Mouse (Mus musculus) forebrain, embryonic 13.5 days (tissue): ENCODE data around the gene Xrcc3. TPM values are rescaled to one million over a fixed set of nuclear protein-coding genes. Genes with fewer than 3 reads are reported as not detected.

Experiments
- ATAC-seq: fragments of 200-750 bp; cut with Nextera tagmentation; 2 replicates; pipeline ENCODE4 v1.8.0; 2017
- H3K27ac ChIP-seq: fragments of 300-500 bp; sonication (generic); 2 replicates; pipeline ENCODE4 v1.5.1; 2015; ENCODE audit warnings: inconsistent platforms, mild to moderate bottlenecking, moderate library complexity
- H3K27me3 ChIP-seq: fragments of 300-500 bp; sonication (generic); 2 replicates; pipeline ENCODE4 v1.6.1; 2015; ENCODE audit warnings: mild to moderate bottlenecking, inconsistent platforms
- H3K36me3 ChIP-seq: fragments of 300-500 bp; sonication (generic); 2 replicates; pipeline ENCODE4 v1.6.1; 2015; ENCODE audit warnings: mild to moderate bottlenecking, inconsistent platforms; ENCODE audit not compliant: poor library complexity, severe bottlenecking
- H3K4me1 ChIP-seq: fragments of 300-500 bp; sonication (generic); 2 replicates; pipeline ENCODE4 v1.6.1; 2015; ENCODE audit warnings: inconsistent platforms
- H3K4me2 ChIP-seq: fragments of 300-500 bp; sonication (generic); 2 replicates; pipeline ENCODE4 v1.6.1; 2015; ENCODE audit warnings: inconsistent platforms, mild to moderate bottlenecking, moderate library complexity
- H3K4me3 ChIP-seq: fragments of 300-500 bp; sonication (generic); 2 replicates; pipeline ENCODE4 v1.5.1; 2015; ENCODE audit warnings: mild to moderate bottlenecking, inconsistent platforms
- H3K9ac ChIP-seq: fragments of 300-500 bp; sonication (generic); 2 replicates; pipeline ENCODE4 v1.6.1; 2015; ENCODE audit warnings: mild to moderate bottlenecking, inconsistent platforms
- H3K9me3 ChIP-seq: fragments of 300-500 bp; sonication (generic); replicated peaks from 2 replicates; pipeline ENCODE4 v1.6.1; 2016; ENCODE audit warnings: inconsistent platforms
- WGBS: fragments of 180-500 bp; shearing (Covaris S2); methylation state at CpG from one replicate; pipeline ENCODE4 v1.1.7; 2015; 5-methylcytosine and 5-hydroxymethylcytosine counted together
- polyA plus RNA-seq: library from polyadenylated mRNA; unstranded; fragments of >200 nt; fragmentation: Nextera tagmentation; extraction: Ambion mirVana; gene quantifications from 2 replicates; pipeline ENCODE4 v1.2.1, GENCODE M21; 2015

Xrcc3 gene
- 5.5 and 6.6 TPM in 2 replicates for polyA plus RNA-seq

GRCm38 (mm10) chr12:111813766-111814617 lies at the start of gene Xrcc3, which contains the start of gene Zfyve21:
Xrcc3 (minus strand) TSS chr12:111813873.
Zfyve21 (plus strand) TSS chr12:111814170.
- H3K4me1 ChIP-seq: peaks cover 46% of the 10 kb centered on the region
- ATAC-seq: peak; percentile 99
- H3K27me3 ChIP-seq: no peaks in the 10 kb centered on the region
- H3K9me3 ChIP-seq: no peaks in the 10 kb centered on the region
- H3K9ac ChIP-seq: peak within 1 kb of the TSS; percentile 81
- H3K4me2 ChIP-seq: peak within 1 kb of the TSS; percentile 83
- peak within 1 kb of the TSS; percentile 75 for H3K4me3 ChIP-seq
- H3K27ac ChIP-seq: peak within 1 kb of the TSS; percentile 76
- peaks cover 3% of the 10 kb centered on the region for H3K36me3 ChIP-seq
- under 1% methylated on average over 86 of the region's 87 CpGs for WGBS

DNA sequence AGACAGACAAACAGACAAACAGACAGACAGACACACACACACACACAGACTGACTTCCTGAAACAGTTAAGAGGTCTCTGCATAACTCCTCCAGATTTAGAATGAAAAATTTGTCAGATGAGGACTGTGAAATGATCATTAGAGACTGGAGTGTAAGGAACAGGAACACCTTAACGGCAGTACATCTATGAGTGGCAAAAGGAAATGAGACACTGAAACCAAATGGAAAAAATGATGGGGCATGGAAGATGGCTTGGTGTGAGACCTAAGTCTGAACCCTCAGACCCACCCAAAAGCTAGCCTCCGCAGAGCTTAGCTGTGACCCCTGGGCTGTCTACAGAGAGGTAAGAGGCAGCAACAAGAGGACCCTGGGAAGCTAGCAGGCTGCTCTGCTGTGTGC lies 41.8 kb upstream of the Xrcc3 start:
- H3K9me3 ChIP-seq: no peaks in the 10 kb centered on the region
- H3K4me2 ChIP-seq: no peak overlapping the region
- WGBS: 100% methylated on average over 2 of the region's 2 CpGs
- no peaks in the 10 kb centered on the region for H3K4me1 ChIP-seq
- no peak for ATAC-seq
- H3K4me3 ChIP-seq: no peak overlapping the region
- H3K9ac ChIP-seq: no peak overlapping the region
- no peaks in the 10 kb centered on the region for H3K36me3 ChIP-seq
- H3K27me3 ChIP-seq: no peaks in the 10 kb centered on the region
- H3K27ac ChIP-seq: no peak overlapping the region

GRCm38 (mm10) chr12:111853546-111853945 lies 39.9 kb upstream of the Xrcc3 start:
- Histone ChIP-seq H3K4me1 (no peaks in the 10 kb centered on the region), H3K36me3 (no peaks in the 10 kb centered on the region), H3K9me3 (no peaks in the 10 kb centered on the region), H3K27ac (no peak overlapping the region), H3K27me3 (no peaks in the 10 kb centered on the region), H3K4me2 (no peak overlapping the region), H3K4me3 (no peak overlapping the region), H3K9ac (no peak overlapping the region)
- ATAC-seq: no peak
- 76% methylated on average over 4 of the region's 4 CpGs for WGBS

DNA sequence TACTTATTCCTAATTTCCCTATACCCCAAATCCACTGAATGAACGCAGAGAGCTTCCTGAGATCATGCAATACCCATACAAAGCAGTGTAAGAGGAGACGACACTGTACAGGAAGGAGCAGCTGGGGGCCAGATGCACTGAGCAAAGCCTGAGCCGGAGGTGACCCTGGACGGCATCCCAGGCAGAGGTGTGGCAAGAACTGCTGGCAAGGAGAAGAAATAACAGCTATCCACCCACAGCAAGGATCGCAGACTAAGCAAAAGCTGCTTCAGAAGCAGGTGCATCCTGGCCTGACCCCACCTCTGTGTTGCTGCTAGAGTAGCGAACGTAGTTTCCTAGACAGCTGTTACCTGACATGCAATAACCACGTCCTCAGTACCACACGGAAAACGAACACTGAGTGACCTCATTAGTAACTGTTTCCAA lies 39.4 kb upstream of the Xrcc3 start:
- H3K27me3 ChIP-seq: no peaks in the 10 kb centered on the region
- ATAC-seq: no peak
- H3K36me3 ChIP-seq: no peaks in the 10 kb centered on the region
- no peak overlapping the region for H3K9ac ChIP-seq
- H3K4me2 ChIP-seq: no peak overlapping the region
- no peak overlapping the region for H3K27ac ChIP-seq
- H3K4me3 ChIP-seq: no peak overlapping the region
- 75% methylated on average over 10 of the region's 10 CpGs for WGBS
- H3K9me3 ChIP-seq: no peaks in the 10 kb centered on the region
- no peaks in the 10 kb centered on the region for H3K4me1 ChIP-seq

GRCm38 (mm10) chr12:111851745-111852144 lies 38.1 kb upstream of the Xrcc3 start:
- no peaks in the 10 kb centered on the region for H3K4me1 ChIP-seq
- H3K9ac ChIP-seq: no peak overlapping the region
- H3K36me3 ChIP-seq: no peaks in the 10 kb centered on the region
- no peaks in the 10 kb centered on the region for H3K9me3 ChIP-seq
- no peak overlapping the region for H3K4me2 ChIP-seq
- ATAC-seq: no peak
- no peaks in the 10 kb centered on the region for H3K27me3 ChIP-seq
- 77% methylated on average over 5 of the region's 5 CpGs for WGBS
- H3K27ac ChIP-seq: peak overlapping the region; percentile 10; the same call in 1 of the 2 replicates
- H3K4me3 ChIP-seq: no peak overlapping the region

- Histone ChIP-seq H3K9ac (no peak overlapping the region), H3K27me3 (no peaks in the 10 kb centered on the region), H3K9me3 (no peaks in the 10 kb centered on the region), H3K4me2 (no peak overlapping the region), H3K27ac (no peak overlapping the region), H3K36me3 (no peaks in the 10 kb centered on the region), H3K4me3 (no peak overlapping the region), H3K4me1 (no peaks in the 10 kb centered on the region)
- whole genome bisulfite sequencing: 61% methylated on average over 2 of the region's 2 CpGs
- ATAC-seq: no peak
Observed at GRCm38 (mm10) chr12:111851235-111851634, 37.6 kb upstream of the Xrcc3 start.

DNA sequence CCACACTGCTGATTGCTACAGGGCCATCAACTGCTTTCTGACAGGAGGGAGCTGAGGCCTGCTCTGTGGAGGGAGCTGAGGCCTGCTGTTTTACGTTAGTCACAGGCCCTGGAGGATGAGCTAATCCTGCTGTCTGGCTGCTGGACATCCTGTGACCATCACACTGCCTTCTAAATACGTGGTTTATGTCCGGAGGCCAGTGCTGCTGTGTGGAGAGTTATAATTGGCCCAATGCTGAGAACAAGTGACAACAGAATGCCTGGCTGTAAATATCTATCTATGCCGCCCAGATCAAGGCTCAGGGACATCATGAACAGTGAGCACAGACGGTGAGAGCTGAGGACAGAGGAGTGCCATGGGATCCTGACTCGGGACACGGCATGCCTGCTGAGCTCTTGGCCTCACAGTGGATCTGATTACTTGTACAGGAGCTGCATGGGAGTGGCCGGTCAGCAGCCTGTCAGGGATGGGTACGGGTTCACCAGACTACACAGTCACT lies 34.7 kb upstream of the Xrcc3 start:
- H3K4me1 ChIP-seq: no peaks in the 10 kb centered on the region

DNA sequence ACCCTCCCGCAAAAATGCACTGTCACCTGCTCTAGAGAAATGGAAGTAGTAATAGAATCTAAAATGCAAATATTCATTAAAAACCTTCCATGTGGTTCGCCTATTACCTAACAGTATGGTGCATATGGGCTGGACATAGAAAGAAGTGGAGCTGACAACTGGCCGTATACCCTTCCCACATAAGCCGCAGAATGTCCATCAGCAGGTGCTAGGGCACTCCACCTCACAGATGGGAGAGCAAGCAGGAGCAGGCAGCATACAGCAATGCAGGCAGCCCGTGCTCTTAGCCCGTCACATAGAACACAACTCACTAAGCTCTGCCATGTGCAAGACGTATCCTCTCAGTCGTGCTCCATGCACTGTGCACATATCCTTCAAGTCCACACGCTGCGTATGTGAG lies 33.1 kb upstream of the Xrcc3 start:
- H3K4me2 ChIP-seq: no peak overlapping the region
- no peak overlapping the region for H3K4me3 ChIP-seq
- H3K27ac ChIP-seq: no peak overlapping the region
- WGBS: 87% methylated on average over 10 of the region's 10 CpGs
- no peak for ATAC-seq
- H3K4me1 ChIP-seq: no peaks in the 10 kb centered on the region
- H3K27me3 ChIP-seq: no peaks in the 10 kb centered on the region
- H3K9me3 ChIP-seq: no peaks in the 10 kb centered on the region
- H3K9ac ChIP-seq: no peak overlapping the region
- H3K36me3 ChIP-seq: 0 out of 2 replicates have a peak, but pooled peaks cover 3% of the 10 kb centered on the region

More for the DNA sequence above, 34.7 kb upstream of the Xrcc3 start:
- Histone ChIP-seq H3K4me2 (no peak overlapping the region), H3K27ac (no peak overlapping the region), H3K9ac (no peak overlapping the region), H3K4me3 (no peak overlapping the region), H3K27me3 (no peaks in the 10 kb centered on the region), H3K36me3 (no peaks in the 10 kb centered on the region), H3K9me3 (no peaks in the 10 kb centered on the region)
- WGBS: 83% methylated on average over 9 of the region's 9 CpGs
- no peak for ATAC-seq

DNA sequence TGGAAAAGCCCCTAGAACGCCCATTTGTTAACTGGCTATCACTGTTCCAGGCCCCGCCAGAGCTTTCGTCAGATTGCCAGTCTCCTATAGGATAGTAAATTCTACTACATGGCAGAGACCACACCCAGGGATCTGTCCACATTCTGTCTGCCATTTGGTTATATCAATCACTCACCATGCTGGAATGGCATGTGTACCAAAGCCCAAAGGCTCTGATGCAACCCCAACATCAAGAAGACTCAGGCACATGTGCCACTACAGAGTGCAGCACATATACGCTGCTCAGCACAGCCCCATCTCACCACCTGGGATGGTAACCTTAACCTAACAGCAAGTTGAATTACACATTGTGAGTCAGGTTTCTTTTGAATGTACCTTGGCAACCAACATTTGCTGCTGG lies 32.3 kb upstream of the Xrcc3 start:
- H3K9ac ChIP-seq: no peak overlapping the region
- H3K27me3 ChIP-seq: no peaks in the 10 kb centered on the region
- H3K4me1 ChIP-seq: no peaks in the 10 kb centered on the region
- H3K4me3 ChIP-seq: no peak overlapping the region
- H3K36me3 ChIP-seq: 0 out of 2 replicates have a peak, but pooled peaks cover 3% of the 10 kb centered on the region
- H3K9me3 ChIP-seq: no peaks in the 10 kb centered on the region
- no peak overlapping the region for H3K4me2 ChIP-seq
- ATAC-seq: no peak
- H3K27ac ChIP-seq: no peak overlapping the region
- WGBS: 88% methylated on average over 4 of the region's 4 CpGs

DNA sequence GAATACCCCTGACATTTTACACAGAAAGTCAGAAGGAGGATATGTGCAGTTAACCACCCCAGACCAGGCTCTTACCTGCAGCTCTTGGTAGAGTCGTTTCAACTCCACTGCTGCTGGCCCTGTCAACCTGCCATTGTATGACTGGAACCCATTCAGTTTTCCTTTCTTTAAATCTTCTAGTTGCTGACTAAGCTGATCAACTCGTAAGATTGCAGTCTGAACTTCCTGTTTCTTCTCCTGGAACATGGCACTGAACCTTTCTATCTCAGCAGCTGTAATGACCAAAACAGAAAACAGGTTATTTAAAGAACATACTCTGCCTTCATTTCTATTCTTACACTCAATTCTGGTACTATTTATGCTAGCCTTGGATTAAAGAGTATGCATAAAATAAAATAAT lies 29.8 kb upstream of the Xrcc3 start:
- no peaks in the 10 kb centered on the region for H3K9me3 ChIP-seq
- no peak overlapping the region for H3K27ac ChIP-seq
- H3K27me3 ChIP-seq: no peaks in the 10 kb centered on the region
- no peak overlapping the region for H3K4me2 ChIP-seq
- 62% methylated on average over 2 of the region's 2 CpGs for WGBS
- H3K4me3 ChIP-seq: no peak overlapping the region
- H3K4me1 ChIP-seq: no peaks in the 10 kb centered on the region
- H3K36me3 ChIP-seq: 0 out of 2 replicates have a peak, but pooled peaks cover 3% of the 10 kb centered on the region
- no peak overlapping the region for H3K9ac ChIP-seq
- ATAC-seq: no peak

GRCm38 (mm10) chr12:111842565-111843433 lies 29.1 kb upstream of the Xrcc3 start:
- ATAC-seq: no peak
- peaks cover 5% of the 10 kb centered on the region; the same call in 1 of the 2 replicates for H3K36me3 ChIP-seq
- H3K9me3 ChIP-seq: no peaks in the 10 kb centered on the region
- H3K4me2 ChIP-seq: no peak overlapping the region
- H3K27me3 ChIP-seq: no peaks in the 10 kb centered on the region
- no peaks in the 10 kb centered on the region for H3K4me1 ChIP-seq
- H3K9ac ChIP-seq: no peak overlapping the region
- no peak overlapping the region for H3K4me3 ChIP-seq
- WGBS: 88% methylated on average over 15 of the region's 15 CpGs
- H3K27ac ChIP-seq: no peak overlapping the region

DNA sequence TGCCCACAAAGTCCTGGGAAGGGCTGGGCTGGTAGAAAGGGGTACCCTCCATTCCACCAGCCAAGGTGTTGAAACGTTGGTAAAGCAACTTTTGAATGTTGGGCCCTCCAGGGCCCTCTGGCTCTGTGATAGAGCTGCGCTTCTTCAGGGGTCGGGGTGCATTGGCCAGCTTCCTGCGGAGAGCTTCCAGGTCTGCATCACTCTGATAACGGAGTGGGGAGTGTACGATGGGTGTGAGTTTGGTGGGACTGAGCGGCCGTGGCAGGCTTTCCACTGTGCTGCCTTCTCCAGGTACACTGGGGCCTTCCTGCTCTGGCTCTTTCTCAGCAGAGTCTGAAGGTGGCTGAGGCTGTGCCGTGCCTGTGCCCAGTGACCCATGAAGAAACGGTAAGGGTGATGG lies 19.8 kb upstream of the Xrcc3 start:
- no peak overlapping the region for H3K4me3 ChIP-seq
- WGBS: 87% methylated on average over 10 of the region's 10 CpGs
- ATAC-seq: no peak

More for the DNA sequence above, 19.8 kb upstream of the Xrcc3 start:
- Histone ChIP-seq H3K9ac (no peak overlapping the region), H3K9me3 (no peaks in the 10 kb centered on the region), H3K27ac (no peak overlapping the region), H3K4me2 (no peak overlapping the region), H3K4me1 (peaks cover 11% of the 10 kb centered on the region; the same call in 1 of the 2 replicates), H3K27me3 (no peaks in the 10 kb centered on the region), H3K36me3 (peaks cover 59% of the 10 kb centered on the region)
